Mouse (Mus musculus) thymus, postnatal 4 days (tissue): Measurements from ENCODE around the gene Prss38.
"Not testable (repeated sequence)": the region's sequence is repeated elsewhere in the genome, so short reads cannot be mapped to it uniquely, and the experiment has no call there.

Source experiments
- DNase-seq: peaks from one replicate; pipeline ENCODE4 v3.0.0; 2021

The Prss38 gene

GRCm38 (mm10) chr11:59369848-59370247, 5.6 kb downstream of the Prss38 start:
- no peak for DNase-seq

- not testable (repeated sequence) for DNase-seq
Observed at GRCm38 (mm10) chr11:59367955-59368354, 7.5 kb downstream of the Prss38 start.

GRCm38 (mm10) chr11:59366633-59367032, 8.8 kb downstream of the Prss38 start:
- DNase-seq: peak; percentile 64

GRCm38 (mm10) chr11:59366031-59366430, 9.4 kb downstream of the Prss38 start:
- no peak for DNase-seq

- DNase-seq: no peak
Observed at GRCm38 (mm10) chr11:59364417-59364816, 11.0 kb downstream of the Prss38 start.

- no peak for DNase-seq
Observed at GRCm38 (mm10) chr11:59364007-59364406, 11.4 kb downstream of the Prss38 start.

- no peak for DNase-seq
Observed at GRCm38 (mm10) chr11:59361291-59361690, 14.2 kb downstream of the Prss38 start.

- no peak for DNase-seq
Observed at GRCm38 (mm10) chr11:59356874-59357289, 18.6 kb downstream of the Prss38 start.

- no peak for DNase-seq
Observed at GRCm38 (mm10) chr11:59354793-59355192, 20.7 kb downstream of the Prss38 start.

GRCm38 (mm10) chr11:59350326-59350725, 25.1 kb downstream of the Prss38 start:
- no peak for DNase-seq

- DNase-seq: no peak
Observed at GRCm38 (mm10) chr11:59346166-59346910, 29.1 kb downstream of the Prss38 start.

- DNase-seq: no peak
Observed at GRCm38 (mm10) chr11:59342956-59343355, 32.5 kb downstream of the Prss38 start.

GRCm38 (mm10) chr11:59338736-59339120, 36.7 kb downstream of the Prss38 start:
- DNase-seq: no peak

- no peak for DNase-seq
Observed at GRCm38 (mm10) chr11:59337955-59338735, 37.3 kb downstream of the Prss38 start.

GRCm38 (mm10) chr11:59336381-59336780, 39.1 kb downstream of the Prss38 start:
- no peak for DNase-seq

- no peak for DNase-seq
Observed at GRCm38 (mm10) chr11:59335942-59336341, 39.5 kb downstream of the Prss38 start.

GRCm38 (mm10) chr11:59335150-59335549, 40.3 kb downstream of the Prss38 start:
- no peak for DNase-seq

GRCm38 (mm10) chr11:59332938-59333337, 42.5 kb downstream of the Prss38 start:
- DNase-seq: no peak

- DNase-seq: no peak
Observed at GRCm38 (mm10) chr11:59331167-59331869, 44.1 kb downstream of the Prss38 start.

- DNase-seq: peak; percentile 84
Observed at GRCm38 (mm10) chr11:59330560-59330959, 44.9 kb downstream of the Prss38 start.

GRCm38 (mm10) chr11:59329616-59330015, 45.8 kb downstream of the Prss38 start:
- DNase-seq: no peak

- no peak for DNase-seq
Observed at GRCm38 (mm10) chr11:59327625-59328024, 47.8 kb downstream of the Prss38 start.

GRCm38 (mm10) chr11:59324777-59325176, 50.7 kb downstream of the Prss38 start:
- DNase-seq: no peak

GRCm38 (mm10) chr11:59322988-59323387, 52.5 kb downstream of the Prss38 start:
- DNase-seq: no peak
